Mouse (Mus musculus) ovary, postnatal 14 days (tissue): ENCODE results near the gene Pik3c2b.
A peak's percentile ranks its signal among the peaks of the same experiment; 100 is the strongest.

Experiments used
- DNase-seq: peaks from one replicate; pipeline ENCODE4 v3.0.0; 2022; ENCODE audit warnings: low spot score

The Pik3c2b gene

GRCm38 (mm10) chr1:133073327-133073856 is 27.9 kb downstream of the Pik3c2b start:
- DNase-seq = no peak

- no peak for DNase-seq
Observed at GRCm38 (mm10) chr1:133074541-133074940, 29.1 kb downstream of the Pik3c2b start.

GRCm38 (mm10) chr1:133075651-133076400 is 30.4 kb downstream of the Pik3c2b start:
- DNase-seq = no peak

- DNase-seq = no peak
Observed at GRCm38 (mm10) chr1:133076681-133077514, 31.4 kb downstream of the Pik3c2b start.

GRCm38 (mm10) chr1:133077606-133078337 is 32.3 kb downstream of the Pik3c2b start:
- no peak for DNase-seq

GRCm38 (mm10) chr1:133078338-133078727 is 32.9 kb downstream of the Pik3c2b start:
- no peak for DNase-seq

- no peak for DNase-seq
Observed at GRCm38 (mm10) chr1:133079509-133079908, 34.0 kb downstream of the Pik3c2b start.

GRCm38 (mm10) chr1:133080079-133080561 is 34.7 kb downstream of the Pik3c2b start:
- no peak for DNase-seq

- no peak for DNase-seq
Observed at GRCm38 (mm10) chr1:133080717-133081116, 35.2 kb downstream of the Pik3c2b start.

- DNase-seq = no peak
Observed at GRCm38 (mm10) chr1:133083003-133083546, 37.6 kb downstream of the Pik3c2b start.

GRCm38 (mm10) chr1:133083942-133084625 is 38.6 kb downstream of the Pik3c2b start:
- DNase-seq = no peak

- DNase-seq = no peak
Observed at GRCm38 (mm10) chr1:133084708-133085416, 39.4 kb downstream of the Pik3c2b start.

GRCm38 (mm10) chr1:133085417-133085742 is 39.9 kb downstream of the Pik3c2b start:
- no peak for DNase-seq

- DNase-seq = no peak
Observed at GRCm38 (mm10) chr1:133086804-133087203, 41.3 kb downstream of the Pik3c2b start.

GRCm38 (mm10) chr1:133087206-133087905 is 41.9 kb downstream of the Pik3c2b start:
- DNase-seq = peak; percentile 57

GRCm38 (mm10) chr1:133088196-133088595 is 42.7 kb downstream of the Pik3c2b start:
- no peak for DNase-seq

- DNase-seq = no peak
Observed at GRCm38 (mm10) chr1:133089415-133089814, 43.9 kb downstream of the Pik3c2b start.

- DNase-seq = no peak
Observed at GRCm38 (mm10) chr1:133090641-133091040, 45.2 kb downstream of the Pik3c2b start.

- DNase-seq = no peak
Observed at GRCm38 (mm10) chr1:133091483-133091882, 46.0 kb downstream of the Pik3c2b start.

- DNase-seq = no peak
Observed at GRCm38 (mm10) chr1:133093719-133094118, 48.3 kb downstream of the Pik3c2b start.
